Mouse (Mus musculus) ES-Bruce4 (cell line): ENCODE results near the gene Fgfr2. TPM values are rescaled to one million over a fixed set of nuclear protein-coding genes. Genes with fewer than 3 reads are reported as not detected.
A peak's percentile ranks its signal among the peaks of the same experiment; 100 is the strongest.

Experiments used
- H3K27ac ChIP-seq: 2 replicates; pipeline ENCODE4 v1.5.1; 2012; ENCODE audit warnings: low read length, inconsistent platforms; ENCODE audit not compliant: insufficient read depth
- H3K27me3 ChIP-seq: 2 replicates; pipeline ENCODE4 v1.6.1; 2012; ENCODE audit warnings: mild to moderate bottlenecking, low read length, inconsistent platforms; ENCODE audit not compliant: control insufficient read depth, poor library complexity, insufficient read depth, severe bottlenecking
- H3K36me3 ChIP-seq: 2 replicates; pipeline ENCODE4 v1.6.1; 2012; ENCODE audit warnings: inconsistent platforms, mild to moderate bottlenecking, low read length, moderate library complexity; ENCODE audit not compliant: control insufficient read depth, poor library complexity, insufficient read depth, severe bottlenecking
- H3K4me1 ChIP-seq: one replicate; pipeline ENCODE4 v1.8.1; 2011; ENCODE audit warnings: low read length; ENCODE audit not compliant: control insufficient read depth, insufficient read depth
- H3K4me3 ChIP-seq: 2 replicates; pipeline ENCODE4 v1.5.1; 2011; ENCODE audit warnings: low read depth, mild to moderate bottlenecking, low read length
- H3K9ac ChIP-seq: 2 replicates; pipeline ENCODE4 v1.6.1; 2012; ENCODE audit warnings: low read depth, mild to moderate bottlenecking, inconsistent platforms; ENCODE audit not compliant: poor library complexity, severe bottlenecking
- H3K9me3 ChIP-seq: replicated peaks from 2 replicates; pipeline ENCODE4 v1.6.1; 2012; ENCODE audit warnings: mild to moderate bottlenecking, low read length, inconsistent platforms; ENCODE audit not compliant: control insufficient read depth, poor library complexity, insufficient read depth, severe bottlenecking
- CTCF ChIP-seq: IDR thresholded peaks from one replicate; pipeline ENCODE4 v1.8.1; 2011; ENCODE audit warnings: low read depth, low read length
- EP300 ChIP-seq: IDR thresholded peaks from 2 replicates; pipeline ENCODE4 v1.6.1; 2011; ENCODE audit warnings: low read depth, low read length; ENCODE audit not compliant: insufficient read depth
- POLR2A ChIP-seq: IDR thresholded peaks from one replicate; pipeline ENCODE4 v1.8.1; 2011; ENCODE audit warnings: low read length; ENCODE audit not compliant: insufficient read depth
- polyA plus RNA-seq: library from polyadenylated mRNA; stranded (reverse); fragments of >200 nt; gene quantifications from 2 replicates; pipeline ENCODE4 v1.2.4, GENCODE M21; 2011; ENCODE audit warnings: low read depth; ENCODE audit not compliant: missing spikeins, insufficient read depth, insufficient read length

Fgfr2 gene
- polyA plus RNA-seq, 1 experiment, result 34.8 TPM

GRCm38 (mm10) chr7:131966023-131966915 is 1156.9 kb downstream of the Fgfr2 start, which contains the start of gene Gpr26:
TSS of gene Gpr26 (plus strand) at chr7:131966460.
- Histone ChIP-seq H3K4me1 (no peaks in the 10 kb centered on the region), H3K9ac (no peak within 1 kb of the TSS), H3K9me3 (no peaks in the 10 kb centered on the region; the same call in 1 of the 2 replicates), H3K27ac (no peak within 1 kb of the TSS), H3K36me3 (no peaks in the 10 kb centered on the region), H3K27me3 (0 out of 2 replicates have a peak, but pooled peaks cover 2% of the 10 kb centered on the region), H3K4me3 (peak within 1 kb of the TSS; percentile 12; the same call in 1 of the 2 replicates)
- no peak for TF ChIP-seq CTCF
- TF ChIP-seq EP300, result no peak
- no peak for TF ChIP-seq POLR2A

GRCm38 (mm10) chr7:131960551-131960950 is 1162.6 kb downstream of the Fgfr2 start:
- Histone ChIP-seq H3K36me3 (no peaks in the 10 kb centered on the region), H3K27me3 (no peaks in the 10 kb centered on the region), H3K9me3 (no peaks in the 10 kb centered on the region; the same call in 1 of the 2 replicates), H3K27ac (no peak overlapping the region), H3K4me3 (no peak overlapping the region), H3K4me1 (no peaks in the 10 kb centered on the region), H3K9ac (no peak overlapping the region)
- TF ChIP-seq POLR2A (no peak), EP300 (no peak), CTCF (no peak)

- H3K9ac ChIP-seq, result no peak overlapping the region
- no peaks in the 10 kb centered on the region for H3K27me3 ChIP-seq
- H3K27ac ChIP-seq, result no peak overlapping the region
- TF ChIP-seq CTCF (no peak), POLR2A (no peak), EP300 (no peak)
- no peaks in the 10 kb centered on the region for H3K9me3 ChIP-seq
- no peak overlapping the region for H3K4me3 ChIP-seq
- no peaks in the 10 kb centered on the region for H3K4me1 ChIP-seq
- no peaks in the 10 kb centered on the region for H3K36me3 ChIP-seq
These were observed 1164.4 kb downstream of the Fgfr2 start for GRCm38 (mm10) chr7:131958705-131959104.

- Histone ChIP-seq H3K9me3 (no peaks in the 10 kb centered on the region), H3K36me3 (no peaks in the 10 kb centered on the region), H3K27me3 (no peaks in the 10 kb centered on the region), H3K9ac (no peak overlapping the region), H3K4me3 (no peak overlapping the region), H3K27ac (no peak overlapping the region), H3K4me1 (no peaks in the 10 kb centered on the region)
- TF ChIP-seq POLR2A, result no peak
These were observed 1169.7 kb downstream of the Fgfr2 start for GRCm38 (mm10) chr7:131953402-131953801.

- Histone ChIP-seq H3K9ac (no peak overlapping the region), H3K9me3 (no peaks in the 10 kb centered on the region), H3K36me3 (no peaks in the 10 kb centered on the region), H3K4me1 (no peaks in the 10 kb centered on the region), H3K27ac (no peak overlapping the region), H3K4me3 (no peak overlapping the region), H3K27me3 (no peaks in the 10 kb centered on the region)
- no peak for TF ChIP-seq POLR2A
- no peak for TF ChIP-seq EP300
- no peak for TF ChIP-seq CTCF
These were observed 1172.0 kb downstream of the Fgfr2 start for GRCm38 (mm10) chr7:131951131-131951530.

- TF ChIP-seq EP300 (no peak), POLR2A (no peak), CTCF (no peak)
- H3K9me3 ChIP-seq, result no peaks in the 10 kb centered on the region
- no peaks in the 10 kb centered on the region for H3K27me3 ChIP-seq
- H3K4me3 ChIP-seq, result no peak overlapping the region
- no peak overlapping the region for H3K9ac ChIP-seq
- H3K4me1 ChIP-seq, result no peaks in the 10 kb centered on the region
- no peaks in the 10 kb centered on the region for H3K36me3 ChIP-seq
- H3K27ac ChIP-seq, result no peak overlapping the region
These were observed 1185.5 kb downstream of the Fgfr2 start for GRCm38 (mm10) chr7:131937611-131938010.
